Mouse (Mus musculus): ENCODE results near the gene Aifm3.

Gene Aifm3

GRCm38 (mm10) chr16:17489469-17490111, at the start of gene Aifm3:
Gene Aifm3 (plus strand): TSS chr16:17489611.
- DNase-seq = peak; percentile 24 to 81

- peak; percentile 98 for DNase-seq
Observed at GRCm38 (mm10) chr16:17451541-17452372, 37.7 kb upstream of the Aifm3 start, which contains the start of gene Crkl. Gene Crkl (plus strand): TSS chr16:17451987.

GRCm38 (mm10) chr16:17452373-17452715, 37.1 kb upstream of the Aifm3 start:
- peak; percentile 38 to 60 for DNase-seq

GRCm38 (mm10) chr16:17456901-17457300, 32.5 kb upstream of the Aifm3 start:
- DNase-seq = no peak

GRCm38 (mm10) chr16:17460254-17460653, 29.2 kb upstream of the Aifm3 start:
- DNase-seq = peak; percentile 12 to 58

GRCm38 (mm10) chr16:17461596-17461995, 27.8 kb upstream of the Aifm3 start:
- DNase-seq = no peak

GRCm38 (mm10) chr16:17463184-17463583, 26.2 kb upstream of the Aifm3 start:
- no peak for DNase-seq

- no peak for DNase-seq
Observed at GRCm38 (mm10) chr16:17466875-17467663, 22.3 kb upstream of the Aifm3 start.

- DNase-seq = no peak
Observed at GRCm38 (mm10) chr16:17472498-17472897, 16.9 kb upstream of the Aifm3 start.

- DNase-seq = peak; percentile 35 to 53
Observed at GRCm38 (mm10) chr16:17474091-17474490, 15.3 kb upstream of the Aifm3 start.

GRCm38 (mm10) chr16:17474761-17475160, 14.7 kb upstream of the Aifm3 start:
- DNase-seq = no peak

GRCm38 (mm10) chr16:17475326-17475725, 14.1 kb upstream of the Aifm3 start:
- DNase-seq = no peak

- no peak for DNase-seq
Observed at GRCm38 (mm10) chr16:17478331-17478943, 11.0 kb upstream of the Aifm3 start.

GRCm38 (mm10) chr16:17481465-17481864, 7.9 kb upstream of the Aifm3 start:
- DNase-seq = no peak

GRCm38 (mm10) chr16:17486505-17486904, 2.9 kb upstream of the Aifm3 start:
- peak; percentile 58 to 85 for DNase-seq

GRCm38 (mm10) chr16:17488478-17489468, 638 bp upstream of the Aifm3 start:
- DNase-seq = peak; percentile 26 to 53

- no peak for DNase-seq
Observed at GRCm38 (mm10) chr16:17491154-17491553, 1.7 kb downstream of the Aifm3 start.

- DNase-seq = no peak
Observed at GRCm38 (mm10) chr16:17491896-17492561, 2.6 kb downstream of the Aifm3 start.

- DNase-seq = peak; percentile 62 to 82
Observed at GRCm38 (mm10) chr16:17496499-17497305, 7.3 kb downstream of the Aifm3 start.

- DNase-seq = no peak
Observed at GRCm38 (mm10) chr16:17499249-17499883, 10.0 kb downstream of the Aifm3 start.

All from kidney, postnatal 36 days (tissue).